Mouse (Mus musculus): ENCODE measurements at regions not wholly inside any gene's neighbourhood (a gene's known extent, or its start where the extent isn't known, plus 50 kb on each side); places are given as distances from the start of the nearest gene placed in this dataset.

- no peak for ATAC-seq (replicated peaks; ENCODE audit: low read depth, poor library complexity, severe bottlenecking)
Observed at GRCm38 (mm10) chr2:128454509-128454908, 136.5 kb upstream of the Spdye4c start.

- ATAC-seq (replicated peaks; ENCODE audit: low read depth, poor library complexity, severe bottlenecking) = no peak
Observed at GRCm38 (mm10) chr2:128457591-128458209, 133.3 kb upstream of the Spdye4c start.

GRCm38 (mm10) chr2:128465214-128465984 is 125.6 kb upstream of the Spdye4c start:
- no peak for ATAC-seq (replicated peaks; ENCODE audit: low read depth, poor library complexity, severe bottlenecking)

- peak; percentile 50 for ATAC-seq (replicated peaks; ENCODE audit: low read depth, poor library complexity, severe bottlenecking)
Observed at GRCm38 (mm10) chr2:128467490-128468245, 123.3 kb upstream of the Spdye4c start.

GRCm38 (mm10) chr2:128468323-128468722 is 122.7 kb upstream of the Spdye4c start:
- ATAC-seq (replicated peaks; ENCODE audit: low read depth, poor library complexity, severe bottlenecking) = no peak

GRCm38 (mm10) chr2:128470351-128470750 is 120.7 kb upstream of the Spdye4c start:
- ATAC-seq (replicated peaks; ENCODE audit: low read depth, poor library complexity, severe bottlenecking) = no peak

- no peak for ATAC-seq (replicated peaks; ENCODE audit: low read depth, poor library complexity, severe bottlenecking)
Observed at GRCm38 (mm10) chr2:128473241-128473954, 117.6 kb upstream of the Spdye4c start.

GRCm38 (mm10) chr2:128473997-128474396 is 117.0 kb upstream of the Spdye4c start:
- ATAC-seq (replicated peaks; ENCODE audit: low read depth, poor library complexity, severe bottlenecking) = no peak

- ATAC-seq (replicated peaks; ENCODE audit: low read depth, poor library complexity, severe bottlenecking) = no peak
Observed at GRCm38 (mm10) chr2:128477242-128477641, 113.8 kb upstream of the Spdye4c start.

GRCm38 (mm10) chr2:128491217-128491877 is 99.7 kb upstream of the Spdye4c start:
- ATAC-seq (replicated peaks; ENCODE audit: low read depth, poor library complexity, severe bottlenecking) = no peak

GRCm38 (mm10) chr2:128493871-128494270 is 97.1 kb upstream of the Spdye4c start:
- peak; percentile 87 for ATAC-seq (replicated peaks; ENCODE audit: low read depth, poor library complexity, severe bottlenecking)

GRCm38 (mm10) chr2:128497891-128498290 is 93.1 kb upstream of the Spdye4c start:
- no peak for ATAC-seq (replicated peaks; ENCODE audit: low read depth, poor library complexity, severe bottlenecking)

GRCm38 (mm10) chr2:128498611-128499010 is 92.4 kb upstream of the Spdye4c start:
- ATAC-seq (replicated peaks; ENCODE audit: low read depth, poor library complexity, severe bottlenecking) = no peak

GRCm38 (mm10) chr2:128499575-128500184 is 91.3 kb upstream of the Spdye4c start:
- ATAC-seq (replicated peaks; ENCODE audit: low read depth, poor library complexity, severe bottlenecking) = no peak

GRCm38 (mm10) chr2:128502676-128503075 is 88.3 kb upstream of the Spdye4c start:
- no peak for ATAC-seq (replicated peaks; ENCODE audit: low read depth, poor library complexity, severe bottlenecking)

GRCm38 (mm10) chr2:128503136-128503935 is 87.7 kb upstream of the Spdye4c start:
- ATAC-seq (replicated peaks; ENCODE audit: low read depth, poor library complexity, severe bottlenecking) = no peak

- ATAC-seq (replicated peaks; ENCODE audit: low read depth, poor library complexity, severe bottlenecking) = 0 out of 2 replicates have a peak, but pooled peaks have one; percentile 18
Observed at GRCm38 (mm10) chr2:128507591-128508243, 83.3 kb upstream of the Spdye4c start.

- ATAC-seq (replicated peaks; ENCODE audit: low read depth, poor library complexity, severe bottlenecking) = no peak
Observed at GRCm38 (mm10) chr2:128508244-128508605, 82.8 kb upstream of the Spdye4c start.
